Comparison of ENCODE assay signal across 8 mouse cellular contexts in genomic region chr8:83898456-83898855, GRCm38 (mm10). TPM values are rescaled to one million over a fixed set of nuclear protein-coding genes. Genes with fewer than 3 reads are reported as not detected.
DNase-seq lines count a peak whose midpoint lies in the region; ATAC-seq and TF ChIP-seq lines count a peak whose summit lies in the region.

No protein-coding gene starts in this region.

- H3K4me3 ChIP-seq in heart, embryonic 11.5 days (ENCODE audit: low read depth, low read length) = peak overlapping the region; percentile 89
- H3K4me3 ChIP-seq in cortical plate, adult 2 months (ENCODE audit: insufficient read depth, low read length) = peak overlapping the region; percentile 86
- H3K4me3 ChIP-seq in hindbrain, postnatal 0 days (ENCODE audit: low read length) = peak overlapping the region; percentile 93
- H3K4me3 ChIP-seq in midbrain, embryonic 10.5 days = peak overlapping the region; percentile 92

- H3K27me3 ChIP-seq in heart, embryonic 11.5 days (ENCODE audit: control insufficient read depth, insufficient read depth, low read length) = peaks cover 27% of the 10 kb centered on the region
- no peaks in the 10 kb centered on the region for H3K27me3 ChIP-seq in hindbrain, postnatal 0 days (ENCODE audit: insufficient read depth, low read length)
- H3K27me3 ChIP-seq in midbrain, embryonic 10.5 days (ENCODE audit: low read depth, poor library complexity, severe bottlenecking) = peaks cover 50% of the 10 kb centered on the region

- WGBS in heart, embryonic 11.5 days (ENCODE audit: insufficient replicate concordance) = 8% methylated on average over 10 of the region's 10 CpGs
- WGBS in hindbrain, postnatal 0 days = 3% methylated on average over 10 of the region's 10 CpGs
- WGBS in midbrain, embryonic 10.5 days = 4% methylated on average over 10 of the region's 10 CpGs

- H3K27ac ChIP-seq in heart, embryonic 11.5 days (ENCODE audit: low read depth, low read length) = peak overlapping the region; percentile 96; the same call in 1 of the 2 replicates
- H3K27ac ChIP-seq in cortical plate, adult 2 months (ENCODE audit: insufficient read depth, low read length) = peak overlapping the region; percentile 67
- H3K27ac ChIP-seq in hindbrain, postnatal 0 days = peak overlapping the region; percentile 99
- peak overlapping the region; percentile 94 for H3K27ac ChIP-seq in midbrain, embryonic 10.5 days (replicated peaks)

- TF ChIP-seq POLR2A in cortical plate, adult 2 months (IDR thresholded peaks at IDR 0.05; ENCODE audit: extremely low read depth, insufficient read depth, low read length) = no peak

- H3K4me2 ChIP-seq in heart, embryonic 11.5 days = peak overlapping the region; percentile 98
- H3K4me2 ChIP-seq in hindbrain, postnatal 0 days (ENCODE audit: low read depth, low read length) = peak overlapping the region; percentile 69

- H3K9me3 ChIP-seq in heart, embryonic 11.5 days (replicated peaks; ENCODE audit: control insufficient read depth, low read length) = no peaks in the 10 kb centered on the region
- H3K9me3 ChIP-seq in hindbrain, postnatal 0 days (ENCODE audit: low read length) = no peaks in the 10 kb centered on the region
- no peaks in the 10 kb centered on the region for H3K9me3 ChIP-seq in midbrain, embryonic 10.5 days (replicated peaks)

- ATAC-seq in heart, embryonic 11.5 days (replicated peaks; ENCODE audit: insufficient number of reproducible peaks, low FRiP score, low TSS enrichment) = no peak
- ATAC-seq in hindbrain, postnatal 0 days = no peak

- DNase-seq in heart, postnatal 36 days = no peak
- peak; percentile 46 for DNase-seq in 416B (ENCODE audit: low read depth)
- DNase-seq in hindbrain, postnatal 0 days (ENCODE audit: low spot score) = peak; percentile 78
- peak; percentile 19 for DNase-seq in midbrain, embryonic 10.5 days (ENCODE audit: low spot score)
- DNase-seq in spleen, adult 12 weeks (ENCODE audit: low spot score) = no peak
- DNase-seq in thymus, postnatal 25 days = no peak

- H3K36me3 ChIP-seq in heart, embryonic 11.5 days (ENCODE audit: control insufficient read depth, insufficient read depth, low read length) = no peaks in the 10 kb centered on the region
- H3K36me3 ChIP-seq in hindbrain, postnatal 0 days (ENCODE audit: insufficient read depth, low read length) = no peaks in the 10 kb centered on the region
- H3K36me3 ChIP-seq in midbrain, embryonic 10.5 days = no peaks in the 10 kb centered on the region

- H3K4me1 ChIP-seq in heart, embryonic 11.5 days (ENCODE audit: control insufficient read depth, insufficient read depth, low read length) = peaks cover 31% of the 10 kb centered on the region
- 0 out of 2 replicates have a peak, but pooled peaks cover 2% of the 10 kb centered on the region for H3K4me1 ChIP-seq in cortical plate, adult 2 months (ENCODE audit: control insufficient read depth, insufficient read depth, low read length)
- peaks cover 4% of the 10 kb centered on the region for H3K4me1 ChIP-seq in hindbrain, postnatal 0 days (ENCODE audit: insufficient read depth, low read length)
- peaks cover 59% of the 10 kb centered on the region for H3K4me1 ChIP-seq in midbrain, embryonic 10.5 days

- H3K9ac ChIP-seq in heart, embryonic 11.5 days (ENCODE audit: low read depth, low read length) = no peak overlapping the region
- peak overlapping the region; percentile 95 for H3K9ac ChIP-seq in hindbrain, postnatal 0 days (replicated peaks; ENCODE audit: low read length)

- intact Hi-C loops in heart, postnatal 36 days (cut with DNase I) = loop anchor here (5.0 kb wide), 2 partner anchors 99 to 331 kb away; partner anchors contain the start of genes Ndufb7 and Samd1

- TF ChIP-seq CTCF in cortical plate, adult 2 months (IDR thresholded peaks at IDR 0.05; ENCODE audit: extremely low read depth, insufficient read depth, low read length) = no peak
- TF ChIP-seq CTCF in hindbrain, postnatal 0 days (IDR thresholded peaks at IDR 0.05; ENCODE audit: low read depth) = no peak

RNA-seq across cellular contexts. Expression of gene Adgrl1, which starts 1.4 kb away (rescaled TPM):
- polyA plus RNA-seq in heart, embryonic 11.5 days (2014; fragmentation: Nextera tagmentation; extraction: Ambion mirVana) = 10.2 and 13.5 TPM in 2 replicates
- total RNA-seq in heart, postnatal 36 days (2021) = 10 to 100 TPM; 13.9 to 15.0 TPM
- 236 and 241 TPM in 2 replicates for polyA plus RNA-seq in cortical plate, adult 2 months (2012; rRNA removed)
- total RNA-seq in hindbrain, postnatal 0 days (2014; rRNA removed) = 393 and 469 TPM in 2 replicates
- polyA plus RNA-seq in hindbrain, postnatal 0 days (2015; fragmentation: Nextera tagmentation; extraction: Ambion mirVana) = 54.2 and 54.6 TPM in 2 replicates
- 8.6 and 11.3 TPM in 2 replicates for polyA plus RNA-seq in midbrain, embryonic 10.5 days (2016; fragmentation: Nextera tagmentation; extraction: Ambion mirVana)

RNA-seq across cellular contexts. Expression of gene Gm10644, which starts 56.5 kb away (rescaled TPM):
- 0.58 and 0.76 TPM in 2 replicates for polyA plus RNA-seq in heart, embryonic 11.5 days (2014; fragmentation: Nextera tagmentation; extraction: Ambion mirVana)
- total RNA-seq in heart, postnatal 36 days (2021) = under 1 TPM; 0.92 to 0.95 TPM
- 0.52 and 0.62 TPM in 2 replicates for polyA plus RNA-seq in cortical plate, adult 2 months (2012; rRNA removed)
- 0.40 and 1.7 TPM in 2 replicates for total RNA-seq in hindbrain, postnatal 0 days (2014; rRNA removed)
- 0.43 and 0.56 TPM in 2 replicates for polyA plus RNA-seq in hindbrain, postnatal 0 days (2015; fragmentation: Nextera tagmentation; extraction: Ambion mirVana)
- polyA plus RNA-seq in midbrain, embryonic 10.5 days (2016; fragmentation: Nextera tagmentation; extraction: Ambion mirVana) = 0.94 and 1.0 TPM in 2 replicates

RNA-seq across cellular contexts. Expression of gene Asf1b, which starts 56.9 kb away (rescaled TPM):
- 69.4 and 72.2 TPM in 2 replicates for polyA plus RNA-seq in heart, embryonic 11.5 days (2014; fragmentation: Nextera tagmentation; extraction: Ambion mirVana)
- total RNA-seq in heart, postnatal 36 days (2021) = 1 to 10 TPM; 1.2 to 2.4 TPM
- 1.2 and 1.4 TPM in 2 replicates for polyA plus RNA-seq in cortical plate, adult 2 months (2012; rRNA removed)
- total RNA-seq in hindbrain, postnatal 0 days (2014; rRNA removed) = 4.7 and 5.6 TPM in 2 replicates
- polyA plus RNA-seq in hindbrain, postnatal 0 days (2015; fragmentation: Nextera tagmentation; extraction: Ambion mirVana) = 8.3 and 10.6 TPM in 2 replicates
- 106 and 115 TPM in 2 replicates for polyA plus RNA-seq in midbrain, embryonic 10.5 days (2016; fragmentation: Nextera tagmentation; extraction: Ambion mirVana)

Comparison
In these comparisons a context has a peak if more than half of its experiments do, and no peak if none do; other contexts are left out.
1. DNase-seq: peak in 416B (single experiment), hindbrain, postnatal 0 days (single experiment) and midbrain, embryonic 10.5 days (single experiment); none in heart, postnatal 36 days (0 of 2), spleen, adult 12 weeks (single experiment) and thymus, postnatal 25 days (single experiment).
2. Peak in every context shown above with its lines, with median percentiles within 50 percentile points of each other: H3K27ac ChIP-seq and H3K4me3 ChIP-seq.